Mouse (Mus musculus): Measurements from ENCODE around the gene Dnajc8. TPM values are rescaled to one million over a fixed set of nuclear protein-coding genes. Genes with fewer than 3 reads are reported as not detected.

Gene Dnajc8
- 130 and 131 TPM in 2 replicates for polyA plus RNA-seq (2015; fragmentation: Nextera tagmentation; extraction: Ambion mirVana)

- H3K27me3 ChIP-seq (replicated peaks), result no peaks in the 10 kb centered on the region
- peaks cover 42% of the 10 kb centered on the region for H3K4me1 ChIP-seq
- H3K9ac ChIP-seq, result peak within 1 kb of the TSS; percentile 89
- H3K4me2 ChIP-seq, result peak within 1 kb of the TSS; percentile 91
- H3K9me3 ChIP-seq, result no peaks in the 10 kb centered on the region
- under 1% methylated on average over 59 of the region's 60 CpGs for WGBS
- peak; percentile 65 for ATAC-seq (replicated peaks)
- peaks cover 14% of the 10 kb centered on the region for H3K36me3 ChIP-seq (replicated peaks)
- H3K4me3 ChIP-seq, result peak within 1 kb of the TSS; percentile 71
- peak within 1 kb of the TSS; percentile 79 for H3K27ac ChIP-seq
Observed at GRCm38 (mm10) chr4:132535406-132536121, at the start of gene Dnajc8. Gene Dnajc8, plus strand, starts transcription at chr4:132535550.

- 89% methylated on average over 3 of the region's 3 CpGs for WGBS
- no peak for ATAC-seq (replicated peaks)
Observed at GRCm38 (mm10) chr4:132488521-132488920, 46.8 kb upstream of the Dnajc8 start.

GRCm38 (mm10) chr4:132488976-132489375 is 46.4 kb upstream of the Dnajc8 start:
- Histone ChIP-seq H3K4me1 (peaks cover 4% of the 10 kb centered on the region; the same call in 1 of the 2 replicates), H3K36me3 (replicated peaks) (no peaks in the 10 kb centered on the region), H3K9ac (no peak overlapping the region), H3K27me3 (replicated peaks) (no peaks in the 10 kb centered on the region), H3K27ac (no peak overlapping the region), H3K4me3 (no peak overlapping the region), H3K9me3 (no peaks in the 10 kb centered on the region), H3K4me2 (no peak overlapping the region)
- ATAC-seq (replicated peaks), result no peak
- 78% methylated on average over 6 of the region's 6 CpGs for WGBS

More at GRCm38 (mm10) chr4:132488521-132488920, 46.8 kb upstream of the Dnajc8 start:
- Histone ChIP-seq H3K27me3 (replicated peaks) (no peaks in the 10 kb centered on the region), H3K4me3 (no peak overlapping the region), H3K36me3 (replicated peaks) (no peaks in the 10 kb centered on the region), H3K4me2 (no peak overlapping the region), H3K9ac (no peak overlapping the region), H3K9me3 (no peaks in the 10 kb centered on the region), H3K27ac (no peak overlapping the region), H3K4me1 (peaks cover 4% of the 10 kb centered on the region; the same call in 1 of the 2 replicates)

- no peak overlapping the region for H3K9ac ChIP-seq
- H3K4me1 ChIP-seq, result peaks cover 4% of the 10 kb centered on the region; the same call in 1 of the 2 replicates
- no peaks in the 10 kb centered on the region for H3K9me3 ChIP-seq
- no peak overlapping the region for H3K4me2 ChIP-seq
- H3K27ac ChIP-seq, result no peak overlapping the region
- ATAC-seq (replicated peaks), result no peak
- no peaks in the 10 kb centered on the region for H3K36me3 ChIP-seq (replicated peaks)
- WGBS, result 91% methylated on average over 15 of the region's 15 CpGs
- H3K27me3 ChIP-seq (replicated peaks), result no peaks in the 10 kb centered on the region
- H3K4me3 ChIP-seq, result no peak overlapping the region
Observed at GRCm38 (mm10) chr4:132490273-132491010, 44.9 kb upstream of the Dnajc8 start.

GRCm38 (mm10) chr4:132491057-132491456 is 44.3 kb upstream of the Dnajc8 start:
- Histone ChIP-seq H3K4me1 (peaks cover 4% of the 10 kb centered on the region; the same call in 1 of the 2 replicates), H3K4me3 (no peak overlapping the region), H3K27ac (no peak overlapping the region), H3K4me2 (no peak overlapping the region), H3K9ac (no peak overlapping the region), H3K9me3 (no peaks in the 10 kb centered on the region), H3K36me3 (replicated peaks) (no peaks in the 10 kb centered on the region), H3K27me3 (replicated peaks) (no peaks in the 10 kb centered on the region)
- 92% methylated on average over 8 of the region's 8 CpGs for WGBS
- no peak for ATAC-seq (replicated peaks)

- Histone ChIP-seq H3K4me2 (no peak overlapping the region), H3K27me3 (replicated peaks) (no peaks in the 10 kb centered on the region), H3K9me3 (no peaks in the 10 kb centered on the region), H3K9ac (no peak overlapping the region), H3K36me3 (replicated peaks) (no peaks in the 10 kb centered on the region), H3K27ac (no peak overlapping the region), H3K4me3 (no peak overlapping the region), H3K4me1 (peaks cover 4% of the 10 kb centered on the region; the same call in 1 of the 2 replicates)
- ATAC-seq (replicated peaks), result no peak
- 88% methylated on average over 6 of the region's 6 CpGs for WGBS
Observed at GRCm38 (mm10) chr4:132491748-132492147, 43.6 kb upstream of the Dnajc8 start.

GRCm38 (mm10) chr4:132492178-132493060 is 42.9 kb upstream of the Dnajc8 start:
- H3K9me3 ChIP-seq, result no peaks in the 10 kb centered on the region
- no peak for ATAC-seq (replicated peaks)
- no peak overlapping the region for H3K4me3 ChIP-seq
- peaks cover 4% of the 10 kb centered on the region; the same call in 1 of the 2 replicates for H3K4me1 ChIP-seq
- 59% methylated on average over 10 of the region's 10 CpGs for WGBS
- no peak overlapping the region for H3K4me2 ChIP-seq
- no peaks in the 10 kb centered on the region for H3K27me3 ChIP-seq (replicated peaks)
- no peak overlapping the region for H3K9ac ChIP-seq
- no peak overlapping the region for H3K27ac ChIP-seq
- no peaks in the 10 kb centered on the region for H3K36me3 ChIP-seq (replicated peaks)

GRCm38 (mm10) chr4:132494271-132494918 is 41.0 kb upstream of the Dnajc8 start:
- H3K4me2 ChIP-seq, result no peak overlapping the region
- H3K9ac ChIP-seq, result no peak overlapping the region
- no peak overlapping the region for H3K27ac ChIP-seq
- peaks cover 4% of the 10 kb centered on the region; the same call in 1 of the 2 replicates for H3K4me1 ChIP-seq
- 91% methylated on average over 20 of the region's 20 CpGs for WGBS
- no peaks in the 10 kb centered on the region for H3K9me3 ChIP-seq
- no peak for ATAC-seq (replicated peaks)
- no peaks in the 10 kb centered on the region for H3K27me3 ChIP-seq (replicated peaks)
- H3K36me3 ChIP-seq (replicated peaks), result no peaks in the 10 kb centered on the region
- H3K4me3 ChIP-seq, result no peak overlapping the region

GRCm38 (mm10) chr4:132501639-132502038 is 33.7 kb upstream of the Dnajc8 start:
- Histone ChIP-seq H3K27me3 (replicated peaks) (no peaks in the 10 kb centered on the region), H3K4me3 (no peak overlapping the region), H3K9me3 (no peaks in the 10 kb centered on the region), H3K36me3 (replicated peaks) (no peaks in the 10 kb centered on the region), H3K4me2 (no peak overlapping the region), H3K27ac (no peak overlapping the region), H3K4me1 (no peaks in the 10 kb centered on the region), H3K9ac (no peak overlapping the region)
- no peak for ATAC-seq (replicated peaks)
- 97% methylated on average over 6 of the region's 6 CpGs for WGBS

- Histone ChIP-seq H3K27ac (no peak overlapping the region), H3K36me3 (replicated peaks) (no peaks in the 10 kb centered on the region), H3K9ac (no peak overlapping the region), H3K4me1 (no peaks in the 10 kb centered on the region), H3K9me3 (no peaks in the 10 kb centered on the region), H3K4me2 (no peak overlapping the region), H3K4me3 (no peak overlapping the region), H3K27me3 (replicated peaks) (no peaks in the 10 kb centered on the region)
- no peak for ATAC-seq (replicated peaks)
- WGBS, result 80% methylated on average over 11 of the region's 11 CpGs
Observed at GRCm38 (mm10) chr4:132503344-132503743, 32.0 kb upstream of the Dnajc8 start.

- WGBS, result 69% methylated on average over 6 of the region's 6 CpGs
- no peak for ATAC-seq (replicated peaks)
Observed at GRCm38 (mm10) chr4:132505034-132505738, 30.2 kb upstream of the Dnajc8 start.

More at GRCm38 (mm10) chr4:132505034-132505738, 30.2 kb upstream of the Dnajc8 start:
- no peaks in the 10 kb centered on the region for H3K9me3 ChIP-seq
- H3K4me2 ChIP-seq, result no peak overlapping the region
- no peak overlapping the region for H3K9ac ChIP-seq
- H3K27me3 ChIP-seq (replicated peaks), result no peaks in the 10 kb centered on the region; the same call in 1 of the 2 replicates
- no peak overlapping the region for H3K4me3 ChIP-seq
- no peaks in the 10 kb centered on the region for H3K36me3 ChIP-seq (replicated peaks)
- H3K4me1 ChIP-seq, result peaks cover 9% of the 10 kb centered on the region
- no peak overlapping the region for H3K27ac ChIP-seq
